Mouse (Mus musculus): Measurements from ENCODE around the gene Calcoco2. TPM values are rescaled to one million over a fixed set of nuclear protein-coding genes. Genes with fewer than 3 reads are reported as not detected.

The Calcoco2 gene
- polyA plus RNA-seq, 1 experiment from 2014 or later = 0.47 TPM

GRCm38 (mm10) chr11:96058309-96058708 is 53.5 kb downstream of the Calcoco2 start:
- Histone ChIP-seq H3K27ac (replicated peaks; ENCODE audit: low read depth, low read length) (no peak overlapping the region), H3K36me3 (ENCODE audit: control insufficient read depth, insufficient read depth, low read length) (peaks cover 92% of the 10 kb centered on the region), H3K4me3 (ENCODE audit: low read depth, low read length) (no peak overlapping the region), H3K4me1 (ENCODE audit: control insufficient read depth, insufficient read depth, low read length) (peaks cover 2% of the 10 kb centered on the region; the same call in 1 of the 2 replicates), H3K9me3 (ENCODE audit: control insufficient read depth, low read length) (no peaks in the 10 kb centered on the region), H3K4me2 (ENCODE audit: low read depth, low read length) (no peak overlapping the region), H3K27me3 (replicated peaks; ENCODE audit: control insufficient read depth, insufficient read depth, low read length) (no peaks in the 10 kb centered on the region), H3K9ac (ENCODE audit: low read depth, low read length) (no peak overlapping the region)
- no peak for ATAC-seq (ENCODE audit: low read depth)
- whole genome bisulfite sequencing = 96% methylated on average over 4 of the region's 4 CpGs
- no peak for DNase-seq (ENCODE audit: low spot score)

- Histone ChIP-seq H3K9me3 (ENCODE audit: control insufficient read depth, low read length) (no peaks in the 10 kb centered on the region), H3K27ac (replicated peaks; ENCODE audit: low read depth, low read length) (no peak overlapping the region), H3K9ac (ENCODE audit: low read depth, low read length) (no peak overlapping the region), H3K36me3 (ENCODE audit: control insufficient read depth, insufficient read depth, low read length) (peaks cover 88% of the 10 kb centered on the region), H3K27me3 (replicated peaks; ENCODE audit: control insufficient read depth, insufficient read depth, low read length) (no peaks in the 10 kb centered on the region), H3K4me1 (ENCODE audit: control insufficient read depth, insufficient read depth, low read length) (no peaks in the 10 kb centered on the region), H3K4me3 (ENCODE audit: low read depth, low read length) (no peak overlapping the region), H3K4me2 (ENCODE audit: low read depth, low read length) (no peak overlapping the region)
- 94% methylated on average over 3 of the region's 3 CpGs for WGBS
- ATAC-seq (ENCODE audit: low read depth) (no peak), DNase-seq (ENCODE audit: low spot score) (no peak)
Measured at GRCm38 (mm10) chr11:96050854-96051253, 60.9 kb downstream of the Calcoco2 start.

GRCm38 (mm10) chr11:96049939-96050338 is 61.8 kb downstream of the Calcoco2 start:
- H3K4me3 ChIP-seq (ENCODE audit: low read depth, low read length) = no peak overlapping the region
- no peak overlapping the region for H3K9ac ChIP-seq (ENCODE audit: low read depth, low read length)
- H3K36me3 ChIP-seq (ENCODE audit: control insufficient read depth, insufficient read depth, low read length) = peaks cover 87% of the 10 kb centered on the region
- H3K9me3 ChIP-seq (ENCODE audit: control insufficient read depth, low read length) = no peaks in the 10 kb centered on the region
- 81% methylated on average over 4 of the region's 4 CpGs for WGBS
- DNase-seq (ENCODE audit: low spot score) (no peak), ATAC-seq (ENCODE audit: low read depth) (no peak)
- H3K27me3 ChIP-seq (replicated peaks; ENCODE audit: control insufficient read depth, insufficient read depth, low read length) = no peaks in the 10 kb centered on the region
- H3K4me1 ChIP-seq (ENCODE audit: control insufficient read depth, insufficient read depth, low read length) = no peaks in the 10 kb centered on the region
- H3K4me2 ChIP-seq (ENCODE audit: low read depth, low read length) = no peak overlapping the region
- no peak overlapping the region for H3K27ac ChIP-seq (replicated peaks; ENCODE audit: low read depth, low read length)

Other genes with a start within 250 kb of the Calcoco2 start
- not detected in 2 replicates for gene B4galnt2, start 197.1 kb downstream of the Calcoco2 start, polyA plus RNA-seq (2014; fragmentation: Nextera tagmentation; extraction: Ambion mirVana)
- 19.9 and 31.4 TPM in 2 replicates for gene Igf2bp1, start 106.0 kb downstream of the Calcoco2 start, polyA plus RNA-seq (2014; fragmentation: Nextera tagmentation; extraction: Ambion mirVana)
- not detected in 2 replicates for gene Gip, start 87.4 kb downstream of the Calcoco2 start, polyA plus RNA-seq (2014; fragmentation: Nextera tagmentation; extraction: Ambion mirVana)
- gene Snf8, start 77.1 kb downstream of the Calcoco2 start, polyA plus RNA-seq (2014; fragmentation: Nextera tagmentation; extraction: Ambion mirVana) = 33.4 and 36.6 TPM in 2 replicates
- 39.5 and 40.6 TPM in 2 replicates for gene Ube2z, start 46.6 kb downstream of the Calcoco2 start, polyA plus RNA-seq (2014; fragmentation: Nextera tagmentation; extraction: Ambion mirVana)
- gene Atp5g1, start 36.3 kb downstream of the Calcoco2 start, polyA plus RNA-seq (2014; fragmentation: Nextera tagmentation; extraction: Ambion mirVana) = 764 and 777 TPM in 2 replicates
- gene Ttll6, start 21.8 kb upstream of the Calcoco2 start, polyA plus RNA-seq (2014; fragmentation: Nextera tagmentation; extraction: Ambion mirVana) = 0.30 and 0.96 TPM in 2 replicates
- not detected in 2 replicates for gene Hoxb13, start 82.4 kb upstream of the Calcoco2 start, polyA plus RNA-seq (2014; fragmentation: Nextera tagmentation; extraction: Ambion mirVana)
- gene Hoxb9, start 159.5 kb upstream of the Calcoco2 start, polyA plus RNA-seq (2014; fragmentation: Nextera tagmentation; extraction: Ambion mirVana) = 0.10 TPM in 1 of 2 replicates, not detected in the other
- not detected in 2 replicates for gene Hoxb8, start 169.9 kb upstream of the Calcoco2 start, polyA plus RNA-seq (2014; fragmentation: Nextera tagmentation; extraction: Ambion mirVana)
- 0.39 and 0.42 TPM in 2 replicates for gene Hoxb7, start 174.7 kb upstream of the Calcoco2 start, polyA plus RNA-seq (2014; fragmentation: Nextera tagmentation; extraction: Ambion mirVana)
- gene Hoxb6, start 180.5 kb upstream of the Calcoco2 start, polyA plus RNA-seq (2014; fragmentation: Nextera tagmentation; extraction: Ambion mirVana) = 0.22 and 0.97 TPM in 2 replicates
- gene Hoxb5, start 191.4 kb upstream of the Calcoco2 start, polyA plus RNA-seq (2014; fragmentation: Nextera tagmentation; extraction: Ambion mirVana) = 1.8 and 2.4 TPM in 2 replicates
- 0.62 and 0.70 TPM in 2 replicates for gene Hoxb4, start 206.3 kb upstream of the Calcoco2 start, polyA plus RNA-seq (2014; fragmentation: Nextera tagmentation; extraction: Ambion mirVana)
- 0.81 and 1.1 TPM in 2 replicates for gene Hoxb3, start 211.4 kb upstream of the Calcoco2 start, polyA plus RNA-seq (2014; fragmentation: Nextera tagmentation; extraction: Ambion mirVana)
- gene Hoxb2, start 238.6 kb upstream of the Calcoco2 start, polyA plus RNA-seq (2014; fragmentation: Nextera tagmentation; extraction: Ambion mirVana) = 7.5 and 8.9 TPM in 2 replicates